Mouse (Mus musculus): Measurements from ENCODE around the gene Arl4c.
A peak's percentile ranks its signal among the peaks of the same experiment; 100 is the strongest.

Arl4c gene

DNA sequence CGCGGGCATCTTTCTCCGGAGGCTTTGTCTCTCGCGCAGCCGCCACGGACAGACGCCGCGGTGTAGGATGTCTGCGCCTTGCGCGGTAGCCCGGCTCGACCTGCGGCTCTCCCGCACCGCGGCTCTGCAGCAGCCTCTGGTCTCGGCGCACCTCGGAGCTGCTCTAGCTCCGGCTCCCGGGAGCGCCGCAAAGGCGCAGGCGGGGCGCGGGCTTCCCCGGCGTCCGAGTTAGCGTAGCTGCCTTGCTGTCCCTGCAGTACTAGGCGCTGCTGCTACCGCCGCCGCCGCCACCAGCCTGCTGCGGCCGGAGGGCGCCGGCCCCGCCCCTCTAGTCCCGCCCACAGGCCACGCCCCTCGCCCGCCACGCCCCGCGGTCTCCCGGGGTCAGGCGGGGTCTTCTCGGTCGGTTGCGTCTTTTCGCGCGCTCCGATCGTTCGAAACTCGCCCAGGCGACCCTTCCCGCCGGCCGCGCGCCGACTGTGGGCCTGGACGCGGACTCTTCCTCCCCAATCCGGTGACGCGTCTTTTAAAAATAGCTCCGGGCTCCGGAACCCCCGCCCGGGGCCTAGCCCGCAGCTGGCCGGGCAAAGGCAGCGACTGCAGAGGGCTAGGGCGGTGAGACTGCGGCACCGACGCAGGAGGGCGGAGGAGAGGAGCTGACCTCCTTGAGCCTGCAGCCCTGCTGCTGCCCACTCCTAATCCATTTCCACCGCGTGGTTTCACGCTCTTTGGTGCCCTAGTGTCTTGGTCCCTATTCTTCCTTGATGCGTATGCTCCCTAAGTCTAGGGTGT, at the start of gene Arl4c:
Gene Arl4c, minus strand, starts transcription at position 352 of the 792 bp plus-strand sequence.
- DNase-seq (ENCODE audit: low read depth), result peak; percentile 92

DNA sequence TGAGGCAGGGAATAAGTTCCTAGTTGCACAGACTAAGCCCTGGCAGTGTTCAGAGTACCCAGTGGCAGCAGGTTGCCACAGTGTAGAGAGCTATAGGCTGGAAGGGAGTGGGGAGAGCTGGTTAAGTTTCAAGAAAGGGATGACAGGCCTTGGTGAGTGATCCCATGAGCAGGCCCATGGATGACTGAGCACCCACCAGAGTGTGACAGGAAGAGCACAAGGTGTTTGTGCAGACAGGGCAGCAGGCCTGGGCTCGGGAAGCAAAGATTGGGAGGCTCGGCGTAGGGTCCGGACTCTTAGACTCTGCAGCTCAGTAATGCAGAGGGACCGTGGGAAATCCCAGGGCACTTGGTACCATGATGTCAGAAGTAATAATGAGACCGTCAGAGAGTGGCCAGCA, 49.3 kb upstream of the Arl4c start:
- DNase-seq (ENCODE audit: low read depth), result no peak

DNA sequence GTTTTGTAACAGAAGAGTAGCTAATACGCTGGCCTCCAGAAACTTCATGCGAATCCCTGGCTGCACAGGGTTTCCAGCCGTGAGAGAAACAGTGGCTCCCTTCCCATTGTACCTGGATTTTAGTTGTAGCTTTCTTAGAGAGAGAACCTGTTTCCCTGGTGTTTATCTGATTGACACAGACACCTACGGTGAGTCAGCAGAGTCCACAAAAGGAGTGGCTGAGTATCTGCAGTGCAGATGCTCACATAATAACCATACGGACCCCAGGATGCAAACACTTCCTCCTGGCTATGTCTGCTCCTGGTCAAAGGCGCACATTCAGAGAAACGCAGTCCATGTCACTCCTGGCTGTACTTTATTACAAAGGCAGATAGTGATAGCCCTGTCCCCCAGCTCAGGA, 48.6 kb upstream of the Arl4c start:
- DNase-seq (ENCODE audit: low read depth), result no peak

DNA sequence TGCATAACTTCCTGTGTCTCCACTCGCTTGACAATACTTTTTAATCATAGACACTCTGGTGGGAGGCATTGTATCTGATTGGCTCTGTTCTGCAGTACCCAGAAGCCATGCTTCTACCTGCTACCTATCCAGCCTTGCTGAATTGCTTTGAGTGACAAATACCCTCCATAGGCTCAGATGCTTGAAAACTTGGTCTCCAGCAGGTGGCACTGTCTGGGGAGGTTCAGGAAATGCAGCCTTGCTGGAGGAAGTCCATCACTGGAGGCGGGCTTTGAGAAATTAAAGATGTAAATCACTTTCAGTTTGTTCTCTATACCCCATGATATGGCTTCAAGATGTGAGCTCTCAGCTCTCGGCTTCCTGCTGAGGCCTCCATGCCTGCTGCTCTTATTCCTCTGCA, 48.1 kb upstream of the Arl4c start:
- peak; percentile 59 for DNase-seq (ENCODE audit: low read depth)

DNA sequence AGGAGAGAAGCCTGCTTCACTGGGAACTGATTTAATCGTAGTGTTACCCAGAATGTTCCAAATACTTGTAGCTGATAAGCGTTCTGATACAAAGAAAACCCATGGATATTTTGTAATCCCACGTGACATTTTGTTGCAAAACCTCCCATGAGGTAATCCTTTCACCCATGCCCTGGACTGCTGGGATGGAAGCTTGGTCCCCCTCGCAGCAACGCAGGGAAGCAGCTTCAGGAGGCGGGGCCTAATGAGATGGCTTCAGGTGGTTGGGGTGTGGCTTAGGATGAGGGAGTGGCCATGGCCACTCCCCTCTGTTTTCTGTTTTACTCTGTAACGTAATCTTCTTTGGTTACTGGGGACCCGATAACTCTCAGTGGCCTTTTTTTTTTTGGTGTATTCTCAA, 47.1 kb upstream of the Arl4c start:
- DNase-seq (ENCODE audit: low read depth), result no peak

DNA sequence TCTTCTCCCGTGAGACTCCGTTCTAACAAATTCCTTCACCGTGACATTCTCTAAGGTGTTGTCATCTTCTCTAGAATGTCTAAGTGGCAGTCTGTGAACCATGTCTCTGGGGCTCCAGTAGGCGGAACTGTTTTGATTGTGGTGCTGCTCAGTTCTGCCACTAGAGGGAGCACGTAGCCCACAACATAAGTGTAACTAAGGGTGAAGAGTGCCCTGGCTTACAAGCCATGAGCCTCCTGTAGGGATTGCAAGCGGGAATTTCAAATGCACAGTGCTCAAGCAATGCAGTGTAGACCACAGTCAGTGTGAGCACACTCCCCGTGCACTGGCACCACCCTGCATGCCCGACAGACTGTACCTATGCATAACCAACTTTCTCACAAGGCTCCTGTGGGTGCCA, 43.2 kb upstream of the Arl4c start:
- DNase-seq (ENCODE audit: low read depth), result peak; percentile 90

DNA sequence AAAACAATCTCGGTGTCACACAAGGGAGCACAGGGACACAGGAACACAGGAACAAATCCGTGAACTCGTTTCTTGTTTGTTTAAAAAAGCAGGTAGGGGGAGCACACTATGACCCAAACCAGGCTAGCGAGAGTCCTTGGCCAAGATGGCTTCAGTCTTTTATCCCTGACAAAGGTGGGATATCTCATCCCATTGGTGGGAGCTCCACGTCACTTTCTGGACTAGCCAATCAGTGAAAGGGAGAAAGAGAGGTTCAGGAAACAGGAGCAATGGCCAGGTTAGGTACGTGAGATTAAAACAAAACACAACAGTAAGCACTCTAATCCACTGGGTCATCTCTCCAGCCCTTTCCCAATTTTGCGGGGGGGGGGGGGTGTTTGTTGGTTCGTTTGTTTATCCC, 42.2 kb upstream of the Arl4c start:
- DNase-seq (ENCODE audit: low read depth), result no peak

DNA sequence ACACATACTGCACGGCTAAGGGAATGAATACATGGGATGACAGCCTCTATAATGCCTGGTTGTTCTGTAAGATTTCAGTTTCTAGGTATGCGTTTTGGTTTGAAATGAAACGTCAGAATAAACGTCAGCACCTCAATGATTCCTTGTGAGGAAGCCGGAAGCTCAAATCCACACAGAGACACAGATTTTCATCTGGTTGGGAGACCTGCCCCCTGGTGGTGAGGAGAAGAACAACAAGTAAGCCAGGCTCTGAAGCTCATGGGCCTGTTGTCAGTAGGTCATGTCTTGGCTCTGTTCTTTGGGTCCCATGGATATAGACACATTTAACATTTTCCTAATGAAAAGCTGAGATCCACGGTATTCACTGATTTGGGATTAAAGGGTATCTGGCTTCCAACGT, 40.4 kb upstream of the Arl4c start:
- peak; percentile 86 for DNase-seq (ENCODE audit: low read depth)

DNA sequence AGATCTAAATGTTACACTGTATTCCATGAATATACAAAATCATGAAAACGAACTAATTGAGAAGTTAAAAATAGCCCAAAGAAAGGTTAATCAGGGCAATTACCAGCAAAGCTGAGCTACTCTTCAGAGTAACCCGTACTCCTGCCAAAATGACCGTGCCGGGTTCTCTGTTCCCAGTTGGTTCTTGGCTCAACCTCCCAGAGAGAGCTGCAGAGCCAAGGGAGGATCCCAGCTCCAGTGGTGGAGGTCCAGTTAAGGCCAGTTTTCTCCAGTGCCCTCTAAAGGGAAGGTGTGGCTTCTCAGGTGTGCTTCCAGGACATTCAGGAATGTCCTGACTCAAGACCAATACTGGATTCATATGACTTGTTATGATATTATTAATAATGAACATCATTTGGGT, 37.5 kb upstream of the Arl4c start:
- no peak for DNase-seq (ENCODE audit: low read depth)

DNA sequence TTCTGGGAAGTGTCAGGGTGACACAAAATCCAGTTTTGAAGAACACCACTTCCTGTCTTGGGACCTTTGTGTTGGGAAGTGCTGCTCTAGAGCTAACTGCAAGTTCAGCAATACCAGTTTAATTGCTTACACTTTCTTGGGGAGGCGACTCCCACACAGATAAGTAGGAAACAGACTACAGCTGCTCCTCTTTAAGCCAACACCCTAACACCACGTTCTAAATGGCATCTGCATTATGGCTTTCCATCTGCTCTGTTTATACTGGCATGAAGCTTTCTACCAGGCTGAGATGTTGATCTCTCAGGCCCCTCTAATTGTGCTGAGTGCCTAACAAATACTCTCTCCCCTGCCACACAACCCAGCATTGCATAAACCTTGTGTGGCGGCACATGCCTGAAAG, 36.9 kb upstream of the Arl4c start:
- no peak for DNase-seq (ENCODE audit: low read depth)

DNA sequence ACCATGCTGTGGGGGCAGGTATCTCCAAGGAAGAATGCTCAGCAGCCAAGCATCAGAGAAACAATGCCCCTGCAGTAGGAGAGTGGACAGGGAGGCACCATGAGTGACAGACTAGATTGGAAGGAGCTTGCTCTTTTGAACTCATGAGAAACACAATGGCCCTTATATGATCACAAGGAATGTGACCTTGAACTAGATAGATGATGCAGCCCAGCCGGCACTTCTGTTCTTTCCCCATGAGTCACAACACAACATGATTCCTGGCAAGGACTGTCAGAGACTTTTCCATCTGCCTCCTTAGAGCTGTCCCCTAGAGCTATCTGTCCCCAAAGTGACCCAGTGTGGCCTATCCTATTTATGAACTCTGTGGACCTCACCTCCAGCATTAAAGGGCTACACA, 27.5 kb upstream of the Arl4c start:
- DNase-seq (ENCODE audit: low read depth), result no peak

DNA sequence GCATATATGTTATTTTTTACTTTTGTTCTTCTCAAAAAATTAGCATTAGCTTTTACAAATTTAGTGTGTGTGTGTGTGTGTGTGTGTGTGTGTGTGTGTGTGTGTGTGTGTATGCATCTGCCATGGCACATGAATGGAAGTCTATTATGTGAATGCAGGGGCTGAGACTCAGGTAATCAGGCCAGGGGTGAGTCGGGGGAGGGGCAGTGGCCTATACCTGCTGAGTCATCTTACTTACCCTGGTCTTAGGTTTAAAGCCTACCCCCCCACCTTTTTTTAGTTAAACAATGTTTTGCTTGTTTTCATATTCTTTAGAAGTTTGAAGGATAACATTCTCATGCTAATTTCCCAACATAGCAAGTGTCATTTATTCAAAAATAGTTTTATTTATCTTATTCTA, 25.3 kb upstream of the Arl4c start:
- no peak for DNase-seq (ENCODE audit: low read depth)

DNA sequence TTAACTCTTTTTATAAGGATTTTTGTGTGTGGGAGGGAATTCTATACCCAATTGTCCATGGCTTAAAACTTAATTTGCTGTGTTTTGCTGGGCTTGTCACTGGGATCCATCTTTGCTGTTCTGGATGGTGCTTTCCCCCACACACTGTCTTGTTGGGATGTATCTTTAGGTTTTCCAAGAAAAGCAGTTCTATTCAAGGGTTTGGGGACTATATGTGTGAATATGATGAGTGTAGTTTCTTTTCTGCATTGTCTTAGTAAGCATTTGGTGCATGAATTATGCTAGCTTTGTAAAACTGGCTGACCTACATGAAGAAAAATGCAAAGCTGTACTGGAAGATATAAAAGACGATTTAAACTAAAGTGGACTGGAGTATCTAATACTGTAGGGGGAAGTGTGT, 23.7 kb upstream of the Arl4c start:
- no peak for DNase-seq (ENCODE audit: low read depth)

DNA sequence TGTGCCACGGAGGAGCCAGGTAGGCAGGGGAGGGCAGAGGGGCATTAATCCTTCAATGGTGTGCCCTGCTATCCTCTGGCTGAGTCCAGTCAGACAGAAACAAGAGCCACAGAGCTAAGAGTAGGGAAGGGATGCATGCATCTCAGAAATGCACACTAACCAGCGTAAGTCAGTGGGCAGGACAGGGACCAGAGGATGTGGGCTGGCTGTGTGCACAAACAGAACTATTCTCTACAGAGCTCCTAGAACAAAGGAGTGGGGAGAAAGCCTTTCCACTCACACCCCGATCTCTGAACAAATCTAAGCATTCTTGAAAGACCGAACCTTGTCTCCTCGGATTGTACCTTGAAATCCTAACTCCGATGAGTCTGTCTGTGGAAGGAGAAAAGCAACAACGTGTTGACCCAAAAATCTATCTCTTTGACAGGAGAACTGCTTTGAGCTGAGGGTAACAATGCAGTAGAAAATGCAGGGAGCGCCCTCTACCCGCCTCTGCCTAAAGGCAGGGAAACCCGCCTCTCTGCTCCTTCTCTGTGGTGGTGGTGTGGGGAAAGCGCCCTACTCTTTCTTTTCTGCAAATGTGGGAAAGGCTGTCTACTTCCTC, 18.7 kb upstream of the Arl4c start:
- peak; percentile 51 for DNase-seq (ENCODE audit: low read depth)

DNA sequence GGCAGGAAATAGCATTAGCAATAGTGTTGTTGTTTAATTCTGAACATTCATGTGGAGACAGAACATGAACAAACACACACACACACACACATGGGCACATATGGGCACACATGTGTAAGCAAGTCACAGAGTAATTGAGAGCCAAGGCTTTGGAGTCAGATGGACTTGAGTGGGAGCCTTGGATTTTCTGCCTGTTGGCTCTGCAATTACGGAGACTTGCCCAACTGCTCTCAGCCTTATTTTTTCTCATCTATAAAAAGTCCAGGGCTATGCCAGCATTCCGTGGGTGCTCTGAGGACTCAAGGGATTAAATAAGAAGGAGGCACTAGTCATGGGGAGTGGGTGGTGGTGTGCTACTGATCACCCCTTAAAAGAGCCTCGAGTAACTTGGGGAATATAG, 16.5 kb upstream of the Arl4c start:
- DNase-seq (ENCODE audit: low read depth), result no peak

DNA sequence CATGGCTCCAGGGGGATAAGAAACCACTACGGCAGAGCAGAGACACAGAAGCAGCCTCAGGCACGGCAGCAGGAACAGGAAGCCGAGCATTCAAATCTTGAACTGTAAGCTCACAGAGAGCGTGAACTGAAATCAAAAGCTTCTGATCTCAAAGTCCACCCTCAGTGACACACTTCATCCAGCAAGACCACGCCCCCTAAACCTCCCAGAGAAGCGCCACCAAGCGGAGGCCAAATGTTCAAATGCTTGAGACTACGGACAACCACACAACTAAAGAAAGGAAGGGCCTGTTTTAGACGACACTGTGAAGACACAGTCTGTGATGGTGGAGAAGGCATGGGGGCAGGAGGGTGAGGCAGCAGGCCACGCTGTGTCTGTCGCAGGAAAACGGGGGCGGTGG, 15.7 kb upstream of the Arl4c start:
- DNase-seq (ENCODE audit: low read depth), result no peak

DNA sequence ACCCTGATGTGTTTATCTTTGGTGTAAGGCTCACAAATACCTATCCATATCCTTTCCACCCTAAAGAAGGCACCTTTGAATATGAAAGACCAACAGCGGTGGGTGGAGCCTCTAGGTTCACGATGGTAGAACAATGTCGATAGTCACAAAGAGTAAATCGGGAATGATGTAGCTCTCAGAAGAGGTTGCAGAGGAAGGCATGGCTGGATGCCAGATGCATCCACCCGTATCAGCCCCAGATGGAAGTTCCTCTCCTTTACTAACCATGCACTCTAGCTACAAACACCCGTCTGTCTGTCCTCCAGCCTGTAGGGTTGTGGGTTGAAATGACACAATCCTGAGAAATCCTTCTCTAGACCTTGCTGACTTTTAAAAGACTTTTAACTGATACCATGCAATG, 10.0 kb upstream of the Arl4c start:
- DNase-seq (ENCODE audit: low read depth), result no peak

DNA sequence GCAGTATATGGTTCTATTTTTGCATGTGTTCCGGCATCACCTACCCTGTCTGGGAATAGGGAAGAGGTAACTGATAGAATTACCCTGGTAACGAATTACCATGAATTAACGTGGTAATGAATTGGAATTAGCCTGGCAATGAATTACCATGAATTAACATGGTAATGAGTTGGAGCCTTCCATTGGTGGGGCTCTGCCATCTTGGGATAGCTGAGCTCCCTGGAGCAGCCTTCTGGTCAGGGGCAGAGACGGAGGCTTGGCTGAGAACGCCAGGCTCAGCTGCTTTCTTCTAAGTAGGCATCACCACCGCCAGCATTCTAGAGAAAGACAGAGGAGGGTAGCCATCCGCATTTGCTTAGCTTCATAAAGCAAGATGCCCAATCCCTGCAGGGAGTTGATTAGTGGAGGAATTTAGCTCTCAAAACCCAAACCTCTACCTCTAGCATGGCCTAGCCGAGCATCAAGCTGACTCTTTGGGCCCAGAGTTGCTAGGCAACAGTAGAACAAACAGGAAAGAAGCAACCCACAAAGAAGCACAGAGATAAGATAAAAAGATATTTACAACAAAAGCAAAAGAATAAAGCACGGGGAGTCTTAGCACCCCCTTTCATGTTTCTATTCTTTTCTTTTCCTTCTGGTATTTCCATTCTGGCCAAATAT, 6.8 kb upstream of the Arl4c start:
- peak; percentile 96 for DNase-seq (ENCODE audit: low read depth)

DNA sequence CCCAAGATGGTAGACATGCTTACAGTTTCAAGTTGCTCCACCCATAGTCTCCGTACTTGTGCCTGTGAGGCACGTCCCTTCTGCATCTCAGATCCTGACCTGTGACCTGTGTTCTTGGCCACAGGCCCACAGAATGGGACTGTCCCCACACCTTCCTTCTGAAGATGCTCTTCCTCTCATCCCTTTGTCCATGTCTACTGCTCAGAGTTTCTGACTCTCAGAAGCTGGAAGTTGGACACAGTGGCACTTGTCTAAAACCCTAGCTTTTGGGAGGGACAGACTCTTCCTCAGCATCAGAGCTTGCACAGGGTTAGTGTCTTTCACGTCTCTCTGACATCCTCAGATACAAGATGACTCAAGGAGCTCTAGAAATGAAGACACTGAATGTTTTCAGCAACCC, 6.2 kb upstream of the Arl4c start:
- DNase-seq (ENCODE audit: low read depth), result peak; percentile 83

DNA sequence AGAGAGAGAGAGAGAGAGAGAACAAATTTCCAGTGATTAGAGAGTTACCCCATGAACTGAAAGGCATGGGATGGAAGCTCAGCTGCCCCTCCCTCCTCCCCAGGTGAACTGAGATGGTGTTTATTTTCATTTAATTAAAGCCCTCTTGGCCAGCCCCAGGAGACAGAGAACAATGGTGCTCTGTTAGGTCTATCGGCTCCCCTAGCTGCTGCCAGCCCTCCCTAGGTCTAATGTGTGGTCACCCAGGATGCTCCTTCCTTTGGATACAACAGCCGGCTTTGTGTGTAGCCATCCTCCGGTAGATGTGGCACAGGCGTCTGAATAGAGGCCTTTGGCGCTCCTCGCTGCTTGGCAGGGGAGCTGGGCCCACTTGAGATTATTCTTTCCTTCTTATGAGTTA, 5.5 kb upstream of the Arl4c start:
- no peak for DNase-seq (ENCODE audit: low read depth)

DNA sequence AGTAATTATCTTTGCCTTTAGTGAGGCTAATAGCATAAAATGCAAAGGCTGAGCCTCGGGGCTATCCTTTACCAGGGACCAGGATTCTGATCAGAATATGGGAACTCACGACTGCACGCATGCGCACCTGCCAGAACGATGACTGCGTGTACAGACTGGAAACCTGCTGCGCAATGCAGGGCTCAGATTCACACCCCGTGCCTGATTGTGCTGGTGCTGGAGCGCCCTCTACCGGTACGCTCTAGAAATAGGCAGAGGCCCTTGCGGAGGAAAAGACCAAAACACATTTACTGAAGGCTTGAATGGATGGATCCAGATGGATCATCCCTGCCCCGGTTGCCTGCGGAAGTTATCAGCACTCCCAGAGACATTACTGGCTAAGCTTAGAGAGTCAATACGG, 3.8 kb upstream of the Arl4c start:
- DNase-seq (ENCODE audit: low read depth), result peak; percentile 98

DNA sequence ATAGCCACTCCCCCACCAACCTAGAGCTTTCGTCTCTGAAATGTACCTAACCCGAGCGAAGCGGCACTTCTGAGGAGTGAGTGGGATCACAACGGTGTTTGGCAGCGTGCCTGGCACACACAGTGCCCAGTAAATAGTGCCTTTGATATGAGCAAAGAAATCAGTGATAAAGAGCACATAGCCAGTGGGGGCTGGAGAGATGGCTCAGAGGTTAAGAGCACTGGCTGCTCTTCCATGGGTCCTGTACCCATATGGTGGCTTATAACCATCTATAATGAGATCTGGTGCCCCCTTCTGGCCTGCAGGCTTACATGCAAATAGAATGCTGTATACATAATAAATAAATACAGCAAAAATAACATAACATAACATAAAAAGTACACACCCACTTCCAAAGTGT, 3.0 kb upstream of the Arl4c start:
- peak; percentile 88 for DNase-seq (ENCODE audit: low read depth)

Measured in induced T-regulatory cell, adult 2 months (primary cell).